Mouse (Mus musculus): Measurements from ENCODE around the gene Cpped1.

Gene Cpped1

GRCm38 (mm10) chr16:11843441-11843840, 65.8 kb downstream of the Cpped1 start:
- DNase-seq (ENCODE audit: low spot score) = no peak

- DNase-seq (ENCODE audit: low spot score) = no peak
Measured at GRCm38 (mm10) chr16:11833474-11833873, 75.8 kb downstream of the Cpped1 start.

GRCm38 (mm10) chr16:11828816-11829215, 80.4 kb downstream of the Cpped1 start:
- no peak for DNase-seq (ENCODE audit: low spot score)

- no peak for DNase-seq (ENCODE audit: low spot score)
Measured at GRCm38 (mm10) chr16:11824833-11825232, 84.4 kb downstream of the Cpped1 start.

GRCm38 (mm10) chr16:11824385-11824784, 84.9 kb downstream of the Cpped1 start:
- DNase-seq (ENCODE audit: low spot score) = no peak

- no peak for DNase-seq (ENCODE audit: low spot score)
Measured at GRCm38 (mm10) chr16:11820791-11821190, 88.5 kb downstream of the Cpped1 start.

GRCm38 (mm10) chr16:11814935-11815650, 94.2 kb downstream of the Cpped1 start:
- DNase-seq (ENCODE audit: low spot score) = no peak

- DNase-seq (ENCODE audit: low spot score) = no peak
Measured at GRCm38 (mm10) chr16:11812119-11812518, 97.1 kb downstream of the Cpped1 start.

- DNase-seq (ENCODE audit: low spot score) = no peak
Measured at GRCm38 (mm10) chr16:11809615-11810014, 99.6 kb downstream of the Cpped1 start.

- DNase-seq (ENCODE audit: low spot score) = no peak
Measured at GRCm38 (mm10) chr16:11801960-11802539, 107.2 kb downstream of the Cpped1 start.

- DNase-seq (ENCODE audit: low spot score) = no peak
Measured at GRCm38 (mm10) chr16:11795758-11796460, 113.3 kb downstream of the Cpped1 start.

- DNase-seq (ENCODE audit: low spot score) = no peak
Measured at GRCm38 (mm10) chr16:11794628-11795027, 114.6 kb downstream of the Cpped1 start.

GRCm38 (mm10) chr16:11793391-11793790, 115.9 kb downstream of the Cpped1 start:
- DNase-seq (ENCODE audit: low spot score) = no peak

- no peak for DNase-seq (ENCODE audit: low spot score)
Measured at GRCm38 (mm10) chr16:11790476-11790875, 118.8 kb downstream of the Cpped1 start.

GRCm38 (mm10) chr16:11785806-11786205, 123.4 kb downstream of the Cpped1 start:
- no peak for DNase-seq (ENCODE audit: low spot score)

GRCm38 (mm10) chr16:11784354-11784753, 124.9 kb downstream of the Cpped1 start:
- no peak for DNase-seq (ENCODE audit: low spot score)

GRCm38 (mm10) chr16:11783337-11783736, 125.9 kb downstream of the Cpped1 start:
- no peak for DNase-seq (ENCODE audit: low spot score)

GRCm38 (mm10) chr16:11782082-11782481, 127.2 kb downstream of the Cpped1 start:
- peak; percentile 53 for DNase-seq (ENCODE audit: low spot score)

- no peak for DNase-seq (ENCODE audit: low spot score)
Measured at GRCm38 (mm10) chr16:11778715-11779460, 130.4 kb downstream of the Cpped1 start.

- no peak for DNase-seq (ENCODE audit: low spot score)
Measured at GRCm38 (mm10) chr16:11778191-11778590, 131.1 kb downstream of the Cpped1 start.

- no peak for DNase-seq (ENCODE audit: low spot score)
Measured at GRCm38 (mm10) chr16:11776528-11776927, 132.7 kb downstream of the Cpped1 start.

GRCm38 (mm10) chr16:11774321-11774720, 134.9 kb downstream of the Cpped1 start:
- DNase-seq (ENCODE audit: low spot score) = no peak
